Mouse (Mus musculus): ENCODE data around the gene Hmcn2.

Hmcn2 gene

GRCm38 (mm10) chr2:31460920-31461319 lies 146.7 kb downstream of the Hmcn2 start:
- no peak for DNase-seq

DNA sequence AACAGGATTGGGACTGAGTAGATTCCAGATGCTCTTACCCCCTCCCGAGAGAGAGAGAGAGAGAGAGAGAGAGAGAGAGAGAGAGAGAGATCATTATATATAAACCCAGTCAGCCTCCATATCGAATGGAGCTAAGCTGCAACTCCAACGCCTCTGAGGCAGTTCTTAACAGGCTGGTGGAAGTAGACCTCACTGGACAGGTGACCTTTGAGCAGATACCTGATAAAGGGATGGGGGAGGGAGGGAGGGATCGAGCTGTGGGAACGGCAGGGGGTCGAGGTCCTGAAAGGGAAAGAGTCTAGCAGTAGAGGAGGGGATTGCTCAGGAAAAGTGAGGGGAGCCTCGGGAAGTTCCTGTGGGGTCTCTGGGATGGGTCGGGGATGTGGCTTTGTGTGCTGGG lies 147.8 kb downstream of the Hmcn2 start:
- no peak for DNase-seq

- no peak for DNase-seq
Measured at GRCm38 (mm10) chr2:31463253-31463652, 149.0 kb downstream of the Hmcn2 start.

DNA sequence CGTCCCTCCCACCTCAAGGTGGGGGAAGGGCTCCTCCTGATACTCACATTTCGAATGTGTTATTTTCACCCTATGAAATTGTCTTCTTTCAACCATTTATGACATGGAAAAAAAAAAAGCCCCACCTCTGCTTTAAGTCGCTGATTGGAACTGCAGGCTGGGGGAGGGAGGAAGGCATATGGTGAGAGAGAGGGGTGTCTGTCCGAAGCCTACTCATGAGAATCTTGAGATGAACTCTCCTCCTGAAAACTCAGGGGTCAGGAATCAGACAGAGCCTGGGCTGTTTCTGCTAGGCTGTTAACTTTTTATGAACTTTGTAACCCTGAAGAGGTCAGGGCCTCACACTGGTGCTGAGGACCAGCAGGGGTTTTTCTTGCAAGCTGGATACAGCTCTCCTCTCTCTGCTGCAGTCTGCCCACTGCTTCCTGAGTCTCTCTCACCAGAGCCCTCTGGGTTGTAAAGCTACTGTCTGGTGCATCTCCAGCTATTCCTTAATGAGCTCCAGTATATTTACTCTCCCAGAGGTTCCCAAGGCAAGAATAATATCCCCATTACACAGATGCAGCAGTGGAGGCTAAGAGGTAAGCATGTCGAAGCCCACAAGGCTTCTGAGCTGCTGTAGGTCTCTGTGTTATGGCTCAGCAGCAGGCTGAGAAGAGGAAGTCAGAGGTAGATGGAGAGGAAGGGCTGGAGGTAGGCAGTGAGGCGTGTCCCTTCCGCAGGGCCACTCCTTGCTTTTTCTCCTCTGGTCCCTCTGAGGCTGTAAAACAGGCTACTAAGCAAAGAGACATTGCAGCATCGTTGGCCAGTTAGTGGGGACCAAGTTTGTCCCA lies 149.7 kb downstream of the Hmcn2 start:
- no peak for DNase-seq

DNA sequence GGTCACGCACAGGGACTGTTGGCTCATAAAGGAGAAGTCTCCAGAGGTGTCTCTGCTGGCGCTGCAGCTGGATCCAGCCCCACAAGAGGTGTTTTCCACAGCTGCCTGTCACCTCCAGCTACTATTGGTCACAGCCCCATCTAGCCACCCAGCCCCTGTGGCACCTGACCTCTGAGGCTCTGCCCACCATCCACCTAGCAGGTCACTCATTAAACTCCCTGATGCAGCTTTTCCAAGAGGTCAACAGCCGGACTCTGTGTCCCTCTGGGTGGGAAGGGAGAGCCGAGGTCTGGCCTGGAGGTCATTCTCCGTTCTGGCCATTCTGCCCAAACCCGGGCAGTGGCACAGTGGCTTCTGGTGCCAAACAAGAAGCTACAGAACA lies 150.3 kb downstream of the Hmcn2 start:
- DNase-seq, result no peak

DNA sequence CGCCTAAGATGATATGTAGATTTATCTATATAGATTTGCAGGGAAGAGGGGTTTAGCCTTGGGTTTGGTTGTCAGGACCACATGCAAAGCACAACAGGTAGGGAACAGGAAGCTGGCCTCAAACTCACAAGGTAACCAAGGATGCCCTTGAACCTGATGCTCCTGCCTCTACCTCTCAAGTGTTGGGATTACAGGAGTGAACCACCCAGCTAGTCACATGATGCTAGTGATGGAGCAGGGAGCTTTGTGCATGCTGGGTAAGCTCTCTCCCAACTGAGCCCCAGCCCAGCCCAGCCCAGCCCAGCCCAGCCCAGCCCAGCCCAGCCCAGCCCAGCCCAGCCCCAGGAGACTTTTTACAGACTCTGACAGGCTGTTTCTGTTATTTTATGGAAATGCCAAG lies 153.2 kb downstream of the Hmcn2 start:
- DNase-seq, result no peak

GRCm38 (mm10) chr2:31468857-31469256 lies 154.6 kb downstream of the Hmcn2 start:
- DNase-seq, result no peak

DNA sequence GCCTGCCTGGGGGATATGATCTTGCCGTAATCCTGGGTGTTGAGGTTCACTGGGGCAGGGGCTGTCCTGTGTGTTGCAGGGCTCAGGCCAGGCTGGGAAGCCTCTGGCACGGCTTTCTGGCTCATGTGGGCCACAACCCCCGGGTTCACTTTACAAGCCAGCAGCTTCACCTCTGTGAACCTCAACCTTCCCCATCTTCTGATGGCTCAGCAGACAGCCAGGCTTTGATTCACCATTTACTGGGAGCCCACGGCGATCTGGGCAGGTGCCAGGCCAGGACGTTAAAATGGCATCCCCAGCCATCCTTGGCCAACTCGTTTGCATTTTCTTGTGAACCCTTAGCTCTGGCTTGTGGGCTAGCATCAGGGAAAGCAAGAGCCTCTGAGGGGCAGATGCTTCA lies 155.3 kb downstream of the Hmcn2 start:
- DNase-seq, result no peak

DNA sequence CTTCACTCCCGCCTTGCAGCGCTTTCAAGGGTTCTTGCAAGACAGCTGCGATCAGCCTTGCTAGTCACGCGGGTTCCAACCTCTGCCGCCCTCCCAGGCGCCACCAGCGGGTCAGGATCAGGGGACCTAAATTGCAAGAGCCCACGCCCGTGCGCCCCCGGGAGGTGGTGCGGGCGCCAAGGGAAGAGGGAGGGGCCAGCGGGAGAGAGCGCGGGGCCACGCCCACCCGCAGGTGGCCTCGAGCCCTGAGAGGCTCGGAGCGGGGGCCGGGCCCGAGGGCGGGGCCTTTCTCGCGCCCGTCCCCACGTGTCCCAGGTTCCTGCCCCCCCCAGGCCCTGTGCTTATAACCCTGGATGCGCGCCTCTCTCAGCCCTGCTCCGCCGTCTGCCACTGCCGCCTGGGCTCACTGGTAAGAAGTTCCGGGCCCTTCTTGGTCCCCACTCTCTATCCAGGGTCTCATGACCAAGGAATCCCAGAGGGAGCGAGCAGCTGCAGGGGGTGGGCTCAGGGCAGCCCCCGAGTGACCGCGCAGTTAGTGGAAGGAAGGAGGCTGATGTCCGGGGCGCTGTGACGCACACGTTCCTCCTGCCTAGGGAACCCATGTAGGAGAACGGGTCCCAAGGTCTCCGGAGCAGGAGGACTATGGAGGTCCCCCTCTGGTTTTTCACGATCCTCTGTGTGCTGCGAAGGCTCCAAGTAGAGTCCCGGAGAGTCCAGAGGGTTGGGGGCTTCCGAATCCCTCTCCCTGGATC lies 155.9 kb downstream of the Hmcn2 start, which contains the start of gene Ass1:
Gene Ass1 (plus strand): TSS at position 277 of the 752 bp plus-strand sequence.
- peak; percentile 60 for DNase-seq

- DNase-seq, result no peak
Measured at GRCm38 (mm10) chr2:31470683-31471385, 156.6 kb downstream of the Hmcn2 start.

DNA sequence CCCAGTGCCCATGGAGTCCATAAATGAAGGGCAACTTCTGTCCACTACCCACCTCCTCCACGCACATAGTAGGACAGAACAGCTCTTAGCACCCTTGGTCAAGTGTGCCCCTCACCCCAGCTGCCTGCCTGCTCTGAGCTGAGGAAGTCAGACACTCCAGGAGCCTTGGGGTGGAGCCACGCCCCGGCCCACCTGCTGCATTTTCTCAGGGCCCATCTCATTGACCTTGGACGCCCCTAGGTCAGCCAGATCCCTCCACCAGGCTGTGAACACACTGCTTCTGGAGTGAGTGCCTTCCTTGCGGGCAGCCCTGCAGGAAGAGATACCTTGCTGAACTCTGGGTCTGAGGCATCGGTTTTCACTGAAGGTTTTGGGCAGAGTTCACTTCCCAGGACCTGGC lies 157.4 kb downstream of the Hmcn2 start:
- no peak for DNase-seq

- no peak for DNase-seq
Measured at GRCm38 (mm10) chr2:31472406-31473065, 158.3 kb downstream of the Hmcn2 start.

DNA sequence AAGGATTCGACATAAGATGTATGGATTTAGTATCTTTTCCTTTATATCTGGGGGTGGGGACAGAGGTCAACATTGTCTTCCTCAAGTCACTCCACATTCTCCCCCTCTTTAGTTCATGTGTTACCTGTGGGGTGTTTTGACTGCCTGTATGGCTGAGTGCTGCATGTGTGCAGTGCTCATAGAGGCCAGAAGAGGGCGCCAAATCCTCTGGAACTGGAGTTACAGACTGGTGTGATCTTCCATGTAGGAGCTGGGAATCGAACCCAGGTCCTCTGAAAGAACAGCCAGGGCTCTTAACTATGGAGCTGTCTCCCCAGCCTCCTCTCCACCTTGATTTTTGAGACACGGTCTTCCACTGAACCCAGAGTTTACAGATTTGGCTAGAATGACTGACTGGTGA lies 159.7 kb downstream of the Hmcn2 start:
- no peak for DNase-seq

- no peak for DNase-seq
Measured at GRCm38 (mm10) chr2:31474686-31475085, 160.5 kb downstream of the Hmcn2 start.

DNA sequence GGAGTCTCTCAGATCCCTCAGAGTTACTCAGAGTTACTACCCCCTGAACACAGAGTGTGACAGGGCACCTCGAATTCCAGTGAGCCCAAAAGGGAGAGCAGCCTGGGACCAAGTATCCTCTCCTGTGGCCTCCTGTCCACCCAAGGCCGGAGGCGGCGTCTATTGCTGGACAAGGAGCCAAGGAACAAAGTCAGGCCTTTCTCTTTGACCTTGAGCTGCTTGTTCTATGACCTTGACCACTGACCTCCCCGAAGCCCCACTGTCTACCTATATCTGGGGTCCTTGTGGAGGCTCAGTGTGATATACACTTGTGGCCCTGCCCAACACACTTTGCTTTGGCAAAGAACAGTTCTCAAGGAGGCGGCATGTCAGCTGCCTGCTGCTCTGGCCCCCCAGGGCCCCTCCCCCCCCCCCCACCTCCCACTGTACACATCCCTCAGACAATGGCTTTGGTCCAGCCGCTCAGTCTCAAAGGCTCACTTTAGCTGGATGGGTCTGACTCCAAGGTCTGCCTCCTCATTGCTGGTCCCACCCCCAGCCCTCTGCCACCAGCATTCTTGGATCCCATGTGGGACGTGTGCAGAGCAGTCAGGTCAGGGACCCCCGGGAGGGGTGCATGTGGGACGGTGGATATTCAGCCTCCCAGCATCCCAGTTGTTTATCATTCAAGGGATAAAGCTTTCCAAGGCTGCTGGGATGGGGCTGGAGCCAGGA lies 162.0 kb downstream of the Hmcn2 start:
- no peak for DNase-seq

GRCm38 (mm10) chr2:31477234-31478161 lies 163.3 kb downstream of the Hmcn2 start:
- DNase-seq, result no peak

- DNase-seq, result peak; percentile 83
Measured at GRCm38 (mm10) chr2:31482914-31483575, 168.8 kb downstream of the Hmcn2 start.

- DNase-seq, result peak; percentile 48
Measured at GRCm38 (mm10) chr2:31484187-31484586, 170.0 kb downstream of the Hmcn2 start.

- DNase-seq, result no peak
Measured at GRCm38 (mm10) chr2:31489166-31489565, 175.0 kb downstream of the Hmcn2 start.

- DNase-seq, result no peak
Measured at GRCm38 (mm10) chr2:31490556-31490955, 176.3 kb downstream of the Hmcn2 start.

DNA sequence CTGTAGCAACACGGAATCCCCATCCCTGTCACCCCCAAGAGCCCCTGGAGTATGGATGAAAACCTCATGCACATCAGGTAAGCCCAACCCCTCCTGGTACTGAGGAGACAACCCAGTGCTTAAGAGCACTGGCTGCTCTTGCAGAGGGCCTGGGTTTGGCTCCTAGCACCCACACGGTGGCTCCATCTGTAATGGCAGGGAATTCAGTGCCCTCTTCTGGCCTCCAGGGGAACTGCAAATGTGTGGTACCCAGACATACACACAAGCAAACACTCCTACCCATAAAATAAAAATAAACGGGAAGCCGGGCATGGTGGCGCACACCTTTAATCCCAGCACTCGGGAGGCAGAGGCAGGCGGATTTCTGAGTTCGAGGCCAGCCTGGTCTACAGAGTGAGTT lies 178.1 kb downstream of the Hmcn2 start:
- no peak for DNase-seq

Measured in right cerebral cortex, postnatal 25 days (tissue).